Mouse (Mus musculus): Measurements from ENCODE around the gene Ubqln1. TPM values are rescaled to one million over a fixed set of nuclear protein-coding genes. Genes with fewer than 3 reads are reported as not detected.
A peak's percentile ranks its signal among the peaks of the same experiment; 100 is the strongest.

The Ubqln1 gene
- polyA plus RNA-seq, 1 experiment from 2014 or later: 123 TPM

DNA sequence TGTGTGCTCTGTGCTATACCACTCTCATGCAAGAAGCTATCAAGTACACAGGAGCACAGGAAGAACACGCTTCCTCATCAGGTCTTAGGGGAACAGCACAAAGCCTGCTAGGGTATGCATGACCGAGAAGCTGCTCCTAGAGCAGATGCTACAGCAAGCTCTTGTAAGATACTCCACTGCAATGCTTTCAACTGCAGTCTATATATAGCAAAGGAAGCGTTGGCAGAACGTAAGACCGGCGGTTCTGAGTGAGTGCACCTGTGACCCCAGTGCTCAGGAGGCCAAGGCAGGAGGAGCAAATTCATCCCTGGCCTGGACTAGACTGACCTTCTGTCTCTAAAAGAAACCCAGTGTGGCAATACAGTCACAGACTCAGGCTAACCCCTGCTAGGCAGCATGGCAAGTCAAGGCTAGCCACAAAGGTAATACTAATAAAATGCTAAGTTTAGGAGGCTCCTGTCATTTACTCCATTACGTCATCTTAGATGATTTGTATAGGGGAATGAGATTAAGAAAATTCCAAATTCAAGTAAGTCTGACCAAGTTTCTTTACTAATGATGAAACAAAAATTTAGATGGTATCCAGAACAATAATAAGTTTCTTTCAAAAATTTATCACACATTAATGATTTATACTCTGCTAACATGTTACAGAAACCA lies 17.3 kb downstream of the Ubqln1 start:
- H3K27me3 ChIP-seq: no peaks in the 10 kb centered on the region
- H3K36me3 ChIP-seq (ENCODE audit: poor library complexity, severe bottlenecking): peaks cover 38% of the 10 kb centered on the region
- no peak for ATAC-seq
- no peak overlapping the region for H3K27ac ChIP-seq
- H3K9me3 ChIP-seq (replicated peaks): no peaks in the 10 kb centered on the region
- 94% methylated on average over 7 of the region's 7 CpGs for WGBS
- H3K4me1 ChIP-seq: no peaks in the 10 kb centered on the region
- H3K4me3 ChIP-seq: no peak overlapping the region
- no peak overlapping the region for H3K9ac ChIP-seq
- no peak overlapping the region for H3K4me2 ChIP-seq

DNA sequence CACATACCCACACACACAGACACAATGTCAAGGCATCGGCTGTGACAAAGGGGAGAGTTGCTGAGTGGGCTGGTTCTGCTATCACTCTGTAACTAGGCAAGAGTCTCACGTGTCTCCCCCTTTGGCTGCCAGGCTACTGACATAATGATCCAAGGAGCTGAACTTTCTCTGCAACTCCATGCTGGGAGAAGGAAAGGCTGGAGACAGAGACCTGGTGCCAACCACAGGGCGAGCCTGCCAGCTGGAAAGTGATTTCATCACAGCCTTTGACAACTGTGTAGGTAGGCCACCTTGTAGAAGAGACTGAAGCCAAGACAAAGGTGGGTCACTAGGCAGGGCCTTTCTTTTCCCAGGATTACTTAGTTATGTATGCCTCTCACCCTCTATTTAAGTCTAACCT lies 18.2 kb downstream of the Ubqln1 start:
- 84% methylated on average over 3 of the region's 3 CpGs for WGBS
- no peaks in the 10 kb centered on the region for H3K9me3 ChIP-seq (replicated peaks)
- H3K4me1 ChIP-seq: no peaks in the 10 kb centered on the region
- no peaks in the 10 kb centered on the region for H3K27me3 ChIP-seq
- no peak overlapping the region for H3K4me2 ChIP-seq
- H3K36me3 ChIP-seq (ENCODE audit: poor library complexity, severe bottlenecking): peaks cover 45% of the 10 kb centered on the region
- H3K4me3 ChIP-seq: no peak overlapping the region
- no peak overlapping the region for H3K9ac ChIP-seq
- no peak overlapping the region for H3K27ac ChIP-seq
- ATAC-seq: no peak

DNA sequence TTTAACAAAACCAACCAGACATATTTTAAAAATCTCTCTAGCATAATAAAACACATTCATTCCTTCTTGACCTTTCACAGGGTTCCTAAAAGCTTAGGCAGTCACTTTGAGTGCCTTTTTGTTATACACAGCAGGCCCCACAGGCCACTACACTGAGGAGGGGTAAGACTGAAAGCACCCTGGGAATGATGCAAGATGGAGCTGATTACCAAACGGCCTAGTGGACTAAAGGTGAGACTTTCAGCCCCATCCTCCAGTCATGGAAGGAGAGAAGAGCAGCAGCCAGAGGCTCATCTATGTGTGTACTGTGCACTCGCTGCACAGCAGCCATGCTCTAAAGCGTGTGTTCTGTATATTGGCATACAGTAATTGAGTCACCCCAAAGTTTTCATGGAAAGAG lies 20.5 kb downstream of the Ubqln1 start:
- H3K27ac ChIP-seq: no peak overlapping the region
- H3K27me3 ChIP-seq: no peaks in the 10 kb centered on the region
- no peaks in the 10 kb centered on the region for H3K4me1 ChIP-seq
- no peak for ATAC-seq
- H3K36me3 ChIP-seq (ENCODE audit: poor library complexity, severe bottlenecking): peaks cover 66% of the 10 kb centered on the region
- H3K9ac ChIP-seq: no peak overlapping the region
- WGBS: 81% methylated on average over 3 of the region's 3 CpGs
- H3K4me2 ChIP-seq: no peak overlapping the region
- no peaks in the 10 kb centered on the region for H3K9me3 ChIP-seq (replicated peaks)
- no peak overlapping the region for H3K4me3 ChIP-seq

DNA sequence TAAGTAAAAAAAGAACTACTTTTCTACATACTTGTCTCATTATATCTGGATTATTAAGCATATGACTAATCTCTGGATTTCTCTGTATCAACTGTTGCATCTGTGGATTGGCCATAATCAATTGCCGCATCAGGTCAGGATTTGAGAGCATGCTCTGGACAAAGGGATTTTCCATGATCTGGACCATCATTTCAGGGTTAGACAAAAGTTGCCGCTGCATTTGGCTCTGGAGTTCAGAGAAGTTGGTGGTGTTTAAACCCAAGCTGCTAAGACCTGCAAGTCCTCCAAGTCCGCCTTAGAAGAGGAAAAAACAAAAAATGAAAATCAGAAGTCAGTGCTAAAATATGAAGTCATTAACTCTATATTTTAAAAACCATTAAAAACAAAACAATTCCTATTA lies 22.2 kb downstream of the Ubqln1 start:
- no peaks in the 10 kb centered on the region for H3K27me3 ChIP-seq
- H3K9me3 ChIP-seq (replicated peaks): no peaks in the 10 kb centered on the region
- no peak overlapping the region for H3K27ac ChIP-seq
- H3K36me3 ChIP-seq (ENCODE audit: poor library complexity, severe bottlenecking): peaks cover 78% of the 10 kb centered on the region
- H3K9ac ChIP-seq: no peak overlapping the region
- H3K4me3 ChIP-seq: no peak overlapping the region
- H3K4me2 ChIP-seq: no peak overlapping the region
- no peaks in the 10 kb centered on the region for H3K4me1 ChIP-seq
- ATAC-seq: no peak
- 97% methylated on average over 3 of the region's 3 CpGs for WGBS

DNA sequence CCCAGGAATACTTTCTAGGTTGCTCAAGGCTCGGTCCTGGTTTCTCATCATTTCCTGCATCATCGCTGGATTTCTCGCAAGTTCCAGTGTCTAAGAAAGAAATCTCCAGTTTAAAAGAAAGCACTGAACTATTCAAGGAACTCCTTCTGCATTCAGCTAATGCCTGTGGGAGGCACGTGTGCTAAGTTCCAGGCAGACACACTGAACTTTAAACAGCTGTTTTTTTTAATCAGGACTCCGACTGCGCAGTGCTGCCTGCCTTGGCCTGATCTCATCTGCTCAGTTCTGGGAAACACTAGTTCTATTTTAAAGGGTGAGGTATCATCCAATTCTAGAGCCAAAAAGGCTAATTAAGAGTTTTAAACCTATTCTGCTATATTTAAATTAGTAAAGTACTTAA lies 23.3 kb downstream of the Ubqln1 start:
- H3K27me3 ChIP-seq: no peaks in the 10 kb centered on the region
- 91% methylated on average over 6 of the region's 6 CpGs for WGBS
- no peak overlapping the region for H3K27ac ChIP-seq
- H3K4me1 ChIP-seq: no peaks in the 10 kb centered on the region
- no peak for ATAC-seq
- no peak overlapping the region for H3K4me3 ChIP-seq
- H3K4me2 ChIP-seq: no peak overlapping the region
- no peaks in the 10 kb centered on the region for H3K9me3 ChIP-seq (replicated peaks)
- H3K36me3 ChIP-seq (ENCODE audit: poor library complexity, severe bottlenecking): peaks cover 73% of the 10 kb centered on the region
- no peak overlapping the region for H3K9ac ChIP-seq

DNA sequence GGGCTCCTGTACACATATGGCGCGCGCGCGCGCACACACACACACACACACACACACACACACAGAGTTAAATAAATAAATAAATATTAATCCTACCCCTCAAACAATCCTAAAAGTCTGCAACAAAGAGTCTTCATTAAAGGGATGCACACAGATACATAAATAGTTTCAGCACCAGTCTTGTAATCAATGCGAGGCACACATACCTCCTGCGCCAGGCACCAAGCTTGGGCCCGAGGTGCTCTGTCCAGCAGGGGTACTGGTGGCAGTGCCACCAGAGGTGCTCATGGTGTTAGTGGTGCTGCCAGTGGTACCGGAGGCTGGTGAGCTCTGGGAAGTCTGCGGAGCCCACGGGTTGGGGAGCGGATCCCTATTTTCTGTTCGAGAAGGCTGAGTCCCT lies 23.9 kb downstream of the Ubqln1 start:
- H3K9ac ChIP-seq: no peak overlapping the region
- no peak overlapping the region for H3K27ac ChIP-seq
- H3K27me3 ChIP-seq: no peaks in the 10 kb centered on the region
- H3K36me3 ChIP-seq (ENCODE audit: poor library complexity, severe bottlenecking): peaks cover 73% of the 10 kb centered on the region
- H3K4me3 ChIP-seq: no peak overlapping the region
- no peak overlapping the region for H3K4me2 ChIP-seq
- no peak for ATAC-seq
- WGBS: 98% methylated on average over 14 of the region's 14 CpGs
- no peaks in the 10 kb centered on the region for H3K4me1 ChIP-seq
- H3K9me3 ChIP-seq (replicated peaks): no peaks in the 10 kb centered on the region

DNA sequence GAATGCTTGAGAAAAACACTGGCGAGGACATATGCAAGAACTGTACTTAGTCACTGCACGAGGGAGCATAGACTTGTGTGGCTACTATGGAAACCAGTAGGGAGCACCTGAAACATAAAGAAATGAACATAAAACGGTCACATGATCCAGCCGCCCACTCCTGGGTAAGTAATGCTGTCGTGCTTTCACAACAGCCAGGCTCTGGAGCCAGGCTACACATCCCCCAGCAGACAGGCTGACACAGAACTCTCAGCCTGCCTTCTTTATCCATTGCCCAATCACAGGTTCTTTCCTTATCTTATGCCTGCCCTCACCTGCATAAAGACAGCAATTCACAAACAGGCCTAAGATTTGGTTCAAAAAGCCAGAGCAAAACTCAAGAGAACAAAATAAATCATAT lies 26.0 kb downstream of the Ubqln1 start:
- Histone ChIP-seq H3K27me3 (no peaks in the 10 kb centered on the region), H3K36me3 (ENCODE audit: poor library complexity, severe bottlenecking) (peaks cover 65% of the 10 kb centered on the region), H3K4me2 (no peak overlapping the region), H3K27ac (peak overlapping the region; percentile 10; the same call in 1 of the 2 replicates), H3K9me3 (replicated peaks) (no peaks in the 10 kb centered on the region), H3K4me1 (no peaks in the 10 kb centered on the region), H3K9ac (no peak overlapping the region), H3K4me3 (no peak overlapping the region)
- no peak for ATAC-seq
- WGBS: 80% methylated on average over 5 of the region's 5 CpGs

DNA sequence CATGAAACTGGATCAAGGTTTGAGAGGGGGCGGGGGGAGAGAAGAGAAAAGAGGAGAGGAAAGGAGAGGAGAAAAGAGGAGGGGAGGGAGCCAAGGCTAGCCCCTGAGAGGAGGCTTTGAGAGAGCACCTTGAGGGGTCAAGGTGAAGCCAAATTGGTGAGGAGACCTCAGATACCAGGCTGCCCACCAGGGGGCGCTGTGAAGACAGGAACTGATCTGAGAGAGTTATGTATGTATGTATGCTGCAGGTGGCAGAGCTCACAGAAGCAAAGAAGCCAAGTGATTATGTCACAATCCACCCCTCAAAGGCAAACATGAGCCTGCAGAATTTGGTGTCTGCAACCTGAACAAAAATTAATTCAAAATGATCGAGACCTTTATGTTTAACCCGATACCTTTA lies 27.0 kb downstream of the Ubqln1 start:
- peak; percentile 63 for ATAC-seq
- peaks cover 66% of the 10 kb centered on the region for H3K36me3 ChIP-seq (ENCODE audit: poor library complexity, severe bottlenecking)
- H3K27me3 ChIP-seq: no peaks in the 10 kb centered on the region
- no peaks in the 10 kb centered on the region for H3K9me3 ChIP-seq (replicated peaks)
- H3K27ac ChIP-seq: no peak overlapping the region
- WGBS: 63% methylated on average over 4 of the region's 4 CpGs
- no peak overlapping the region for H3K4me2 ChIP-seq
- H3K4me1 ChIP-seq: no peaks in the 10 kb centered on the region
- no peak overlapping the region for H3K9ac ChIP-seq
- H3K4me3 ChIP-seq: no peak overlapping the region

DNA sequence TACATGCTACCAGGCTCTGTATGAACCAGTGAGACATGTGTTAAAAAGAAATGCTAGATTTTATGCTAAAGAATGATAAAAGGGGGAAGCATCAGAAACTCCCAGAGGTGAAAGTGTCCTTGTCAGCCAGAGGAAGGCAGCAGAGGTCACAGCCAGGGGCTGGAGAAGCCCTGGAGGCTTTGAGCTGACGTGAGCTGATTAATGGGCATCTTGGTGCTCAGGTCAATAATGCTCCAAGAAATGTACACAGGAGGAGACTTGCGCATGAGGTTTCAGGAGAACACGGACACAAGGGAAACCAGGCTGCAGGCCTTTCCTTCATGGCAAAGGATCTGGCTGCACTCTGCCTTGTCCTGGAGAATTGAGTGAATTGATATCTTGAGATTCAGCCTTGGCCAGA lies 27.7 kb downstream of the Ubqln1 start:
- no peak overlapping the region for H3K9ac ChIP-seq
- ATAC-seq: no peak
- no peaks in the 10 kb centered on the region for H3K27me3 ChIP-seq
- WGBS: 88% methylated on average over 3 of the region's 3 CpGs
- no peak overlapping the region for H3K4me2 ChIP-seq
- no peaks in the 10 kb centered on the region for H3K9me3 ChIP-seq (replicated peaks)
- no peak overlapping the region for H3K27ac ChIP-seq
- no peak overlapping the region for H3K4me3 ChIP-seq
- no peaks in the 10 kb centered on the region for H3K4me1 ChIP-seq
- H3K36me3 ChIP-seq (ENCODE audit: poor library complexity, severe bottlenecking): peaks cover 66% of the 10 kb centered on the region

DNA sequence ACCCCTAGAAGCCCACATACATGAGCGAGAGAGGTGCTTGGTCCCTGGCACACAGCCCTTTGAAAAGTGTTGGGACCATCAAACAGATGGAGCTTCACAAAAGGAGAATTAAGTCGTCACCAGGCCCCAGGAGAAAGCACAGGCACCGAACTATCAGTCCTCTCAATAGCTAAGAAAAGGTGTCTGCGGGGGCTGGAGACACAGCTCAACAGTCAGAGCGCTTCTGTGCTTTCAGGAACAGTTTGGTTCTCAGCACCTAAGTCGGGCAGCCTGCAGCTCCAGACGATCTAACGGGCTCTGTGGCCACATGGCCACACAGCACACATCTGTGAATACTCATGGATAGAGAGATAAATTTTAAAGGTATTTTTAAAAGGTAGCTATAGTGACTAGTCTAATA lies 29.2 kb downstream of the Ubqln1 start:
- Histone ChIP-seq H3K27me3 (no peaks in the 10 kb centered on the region), H3K9ac (no peak overlapping the region), H3K36me3 (ENCODE audit: poor library complexity, severe bottlenecking) (peaks cover 60% of the 10 kb centered on the region), H3K4me1 (no peaks in the 10 kb centered on the region), H3K4me3 (no peak overlapping the region), H3K4me2 (no peak overlapping the region), H3K27ac (no peak overlapping the region), H3K9me3 (replicated peaks) (no peaks in the 10 kb centered on the region)
- WGBS: 83% methylated on average over 8 of the region's 8 CpGs
- no peak for ATAC-seq

DNA sequence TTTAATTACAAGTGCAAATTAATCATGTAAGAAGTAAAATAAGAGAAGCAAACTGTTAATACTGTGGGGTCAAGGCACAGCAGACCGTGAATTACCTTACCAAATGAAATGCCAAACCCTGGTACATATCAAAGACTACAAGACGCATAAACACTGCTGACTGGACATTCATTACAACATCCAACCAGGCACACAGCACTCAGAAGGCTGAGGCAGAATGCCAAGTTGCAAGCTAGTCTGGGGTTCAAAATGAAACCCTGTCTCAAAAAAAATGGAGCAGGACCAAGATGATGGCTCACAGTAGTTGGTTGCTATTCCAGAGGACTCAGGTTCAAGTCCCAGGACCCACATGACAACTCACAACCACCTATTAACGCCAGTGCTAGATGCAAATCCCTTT lies 31.3 kb downstream of the Ubqln1 start:
- no peaks in the 10 kb centered on the region for H3K4me1 ChIP-seq
- H3K27me3 ChIP-seq: no peaks in the 10 kb centered on the region
- no peak overlapping the region for H3K9ac ChIP-seq
- peaks cover 58% of the 10 kb centered on the region for H3K36me3 ChIP-seq (ENCODE audit: poor library complexity, severe bottlenecking)
- 83% methylated on average over 3 of the region's 3 CpGs for WGBS
- H3K9me3 ChIP-seq (replicated peaks): no peaks in the 10 kb centered on the region
- no peak overlapping the region for H3K4me2 ChIP-seq
- H3K4me3 ChIP-seq: no peak overlapping the region
- H3K27ac ChIP-seq: no peak overlapping the region
- no peak for ATAC-seq

DNA sequence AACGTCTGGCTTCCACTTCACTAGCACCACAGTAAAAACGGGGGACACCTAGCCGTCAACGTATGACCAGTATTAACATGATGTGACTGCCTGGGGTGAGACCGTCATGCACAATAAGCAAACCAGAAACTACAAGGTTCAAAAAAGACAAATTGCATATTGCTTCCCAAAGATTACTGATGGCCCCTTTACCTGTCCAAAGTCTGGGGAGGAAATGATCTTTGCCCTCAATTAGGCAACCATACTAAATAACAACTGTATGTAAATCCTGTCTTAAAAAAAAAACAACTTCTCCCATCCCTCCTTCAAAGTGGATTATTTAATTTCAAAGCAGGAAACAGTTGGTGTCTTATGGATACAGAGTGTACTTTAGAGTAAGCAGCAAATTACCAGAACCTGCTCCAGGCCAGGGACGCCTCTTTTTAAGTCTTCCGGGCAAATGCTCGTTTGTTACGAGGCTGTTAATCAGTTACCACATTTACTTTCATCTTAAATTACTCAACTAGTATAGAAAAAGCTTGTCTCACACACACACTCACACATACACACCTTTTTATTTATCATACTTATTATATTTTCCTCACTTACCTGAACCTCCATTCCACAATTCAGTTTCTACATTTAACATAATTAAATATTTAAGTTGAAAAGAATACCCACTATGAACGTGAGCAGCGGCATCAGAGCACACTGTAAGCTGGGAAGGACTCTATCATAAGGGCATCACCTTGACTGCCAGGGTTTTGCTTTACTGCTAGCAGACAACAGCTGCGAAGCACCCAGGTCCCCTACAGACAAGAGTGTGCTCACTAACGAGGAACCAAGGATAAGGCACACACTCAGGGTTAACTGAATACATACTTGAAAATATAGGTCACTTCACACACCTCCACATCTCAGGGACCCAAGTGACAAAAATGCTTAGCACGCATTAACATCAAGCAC lies 33.6 kb downstream of the Ubqln1 start:
- no peak overlapping the region for H3K4me3 ChIP-seq
- no peak overlapping the region for H3K4me2 ChIP-seq
- no peaks in the 10 kb centered on the region for H3K4me1 ChIP-seq
- no peak for ATAC-seq
- no peak overlapping the region for H3K9ac ChIP-seq
- 88% methylated on average over 14 of the region's 14 CpGs for WGBS
- no peak overlapping the region for H3K27ac ChIP-seq
- H3K36me3 ChIP-seq (ENCODE audit: poor library complexity, severe bottlenecking): peaks cover 65% of the 10 kb centered on the region
- H3K27me3 ChIP-seq: no peaks in the 10 kb centered on the region
- no peaks in the 10 kb centered on the region for H3K9me3 ChIP-seq (replicated peaks)

Measured in forebrain, embryonic 13.5 days (tissue).